Mouse (Mus musculus) myocyte (in vitro differentiated cells): ENCODE data around the gene Ormdl2.

ENCODE experiments used
- CEBPB ChIP-seq: IDR thresholded peaks from 2 replicates; pipeline ENCODE4 v1.6.1; 2011; ENCODE audit warnings: mild to moderate bottlenecking, moderate library complexity; ENCODE audit not compliant: poor library complexity, insufficient read depth, severe bottlenecking
- MAX ChIP-seq: IDR thresholded peaks from one replicate; pipeline ENCODE4 v1.6.1; 2011; ENCODE audit warnings: low read depth, mild to moderate bottlenecking, control low read depth
- MYOD1 ChIP-seq, 3 experiments: IDR thresholded peaks; one replicate each; pipeline ENCODE4 v1.6.1; 2011; ENCODE audit warnings: control low read depth in 2 of 3, low read depth in 2 of 3, mild to moderate bottlenecking in 2 of 3, moderate library complexity in 1 of 3; ENCODE audit not compliant: insufficient read length in 2 of 3, control insufficient read depth in 1 of 3
- POLR2A ChIP-seq: IDR thresholded peaks from one replicate; pipeline ENCODE4 v1.6.1; 2011; ENCODE audit warnings: low read depth, mild to moderate bottlenecking, control low read depth, moderate library complexity; ENCODE audit not compliant: insufficient read length
- POLR2AphosphoS2 ChIP-seq: IDR thresholded peaks from one replicate; pipeline ENCODE4 v1.6.1; 2011; ENCODE audit warnings: low read depth, control low read depth; ENCODE audit not compliant: insufficient read length
- REST ChIP-seq: IDR thresholded peaks from one replicate; pipeline ENCODE4 v1.6.1; 2011; ENCODE audit warnings: mild to moderate bottlenecking, control low read depth, moderate library complexity; ENCODE audit not compliant: insufficient read depth, insufficient read length
- SRF ChIP-seq: IDR thresholded peaks from one replicate; pipeline ENCODE4 v1.6.1; 2011; ENCODE audit warnings: low read depth; ENCODE audit not compliant: control insufficient read depth, insufficient read length
- USF1 ChIP-seq: IDR thresholded peaks from one replicate; pipeline ENCODE4 v1.6.1; 2011; ENCODE audit warnings: low read depth, mild to moderate bottlenecking, control low read depth, moderate library complexity

GRCm38 (mm10) chr10:128817033-128817432 lies 4.4 kb downstream of the Ormdl2 start, which contains the start of gene Sarnp:
- TF ChIP-seq POLR2A, result no peak
- no peak for TF ChIP-seq USF1
- no peak for TF ChIP-seq MYOD1 (IDR thresholded peaks at IDR 0.05; ENCODE audit: control insufficient read depth in 1 of 3, insufficient read length in 2 of 3, low read depth in 2 of 3)
- TF ChIP-seq POLR2AphosphoS2, result no peak
- no peak for TF ChIP-seq SRF
- no peak for TF ChIP-seq CEBPB
- no peak for TF ChIP-seq MAX
- no peak for TF ChIP-seq REST
